Mouse (Mus musculus): ENCODE measurements around the gene Phactr2.

Gene Phactr2

GRCm38 (mm10) chr10:13333781-13334180, 140.4 kb downstream of the Phactr2 start:
- DNase-seq (ENCODE audit: extremely low read depth, low read depth, low spot score): no peak

GRCm38 (mm10) chr10:13332985-13333384, 141.2 kb downstream of the Phactr2 start:
- DNase-seq (ENCODE audit: extremely low read depth, low read depth, low spot score): no peak

- no peak for DNase-seq (ENCODE audit: extremely low read depth, low read depth, low spot score)
These were observed 142.7 kb downstream of the Phactr2 start for GRCm38 (mm10) chr10:13331405-13332032.

GRCm38 (mm10) chr10:13328602-13329001, 145.6 kb downstream of the Phactr2 start:
- DNase-seq (ENCODE audit: extremely low read depth, low read depth, low spot score): no peak

GRCm38 (mm10) chr10:13326149-13326873, 147.9 kb downstream of the Phactr2 start:
- DNase-seq (ENCODE audit: extremely low read depth, low read depth, low spot score): no peak

- DNase-seq (ENCODE audit: extremely low read depth, low read depth, low spot score): no peak
These were observed 150.3 kb downstream of the Phactr2 start for GRCm38 (mm10) chr10:13323806-13324411.

- no peak for DNase-seq (ENCODE audit: extremely low read depth, low read depth, low spot score)
These were observed 150.9 kb downstream of the Phactr2 start for GRCm38 (mm10) chr10:13323139-13323805.

- no peak for DNase-seq (ENCODE audit: extremely low read depth, low read depth, low spot score)
These were observed 159.2 kb downstream of the Phactr2 start for GRCm38 (mm10) chr10:13314999-13315398.

GRCm38 (mm10) chr10:13312576-13312975, 161.6 kb downstream of the Phactr2 start:
- no peak for DNase-seq (ENCODE audit: extremely low read depth, low read depth, low spot score)

- DNase-seq (ENCODE audit: extremely low read depth, low read depth, low spot score): no peak
These were observed 162.6 kb downstream of the Phactr2 start for GRCm38 (mm10) chr10:13311612-13312011.

- DNase-seq (ENCODE audit: extremely low read depth, low read depth, low spot score): no peak
These were observed 164.1 kb downstream of the Phactr2 start for GRCm38 (mm10) chr10:13310075-13310474.

- DNase-seq (ENCODE audit: extremely low read depth, low read depth, low spot score): peak; percentile 68
These were observed 169.5 kb downstream of the Phactr2 start for GRCm38 (mm10) chr10:13304641-13305241.

GRCm38 (mm10) chr10:13303271-13304265, 170.6 kb downstream of the Phactr2 start:
- DNase-seq (ENCODE audit: extremely low read depth, low read depth, low spot score): no peak

- DNase-seq (ENCODE audit: extremely low read depth, low read depth, low spot score): no peak
These were observed 173.6 kb downstream of the Phactr2 start for GRCm38 (mm10) chr10:13300601-13301000.

- DNase-seq (ENCODE audit: extremely low read depth, low read depth, low spot score): no peak
These were observed 174.0 kb downstream of the Phactr2 start for GRCm38 (mm10) chr10:13300196-13300595.

GRCm38 (mm10) chr10:13294886-13295285, 179.3 kb downstream of the Phactr2 start:
- no peak for DNase-seq (ENCODE audit: extremely low read depth, low read depth, low spot score)

- no peak for DNase-seq (ENCODE audit: extremely low read depth, low read depth, low spot score)
These were observed 182.2 kb downstream of the Phactr2 start for GRCm38 (mm10) chr10:13292026-13292425.

GRCm38 (mm10) chr10:13289252-13289961, 184.8 kb downstream of the Phactr2 start:
- no peak for DNase-seq (ENCODE audit: extremely low read depth, low read depth, low spot score)

GRCm38 (mm10) chr10:13288296-13288695, 185.9 kb downstream of the Phactr2 start:
- DNase-seq (ENCODE audit: extremely low read depth, low read depth, low spot score): no peak
